Mouse (Mus musculus) layer of hippocampus, adult 18-20 months (tissue): ENCODE measurements around the gene Utrn. TPM values are rescaled to one million over a fixed set of nuclear protein-coding genes. Genes with fewer than 3 reads are reported as not detected.
A peak's percentile ranks its signal among the peaks of the same experiment; 100 is the strongest.

Experiments used
- DNase-seq, 2 experiments: peaks; one replicate each; pipeline ENCODE4 v3.0.0; 2022; ENCODE audit warnings: low spot score in 2 of 2
- total RNA-seq, 2 experiments: library from RNA; stranded (reverse); gene quantifications; 2 replicates each; pipeline ENCODE4 v1.2.3; 2021

The Utrn gene
- total RNA-seq, 2 experiments from 2014 or later = 32.8 to 34.3 TPM

DNA sequence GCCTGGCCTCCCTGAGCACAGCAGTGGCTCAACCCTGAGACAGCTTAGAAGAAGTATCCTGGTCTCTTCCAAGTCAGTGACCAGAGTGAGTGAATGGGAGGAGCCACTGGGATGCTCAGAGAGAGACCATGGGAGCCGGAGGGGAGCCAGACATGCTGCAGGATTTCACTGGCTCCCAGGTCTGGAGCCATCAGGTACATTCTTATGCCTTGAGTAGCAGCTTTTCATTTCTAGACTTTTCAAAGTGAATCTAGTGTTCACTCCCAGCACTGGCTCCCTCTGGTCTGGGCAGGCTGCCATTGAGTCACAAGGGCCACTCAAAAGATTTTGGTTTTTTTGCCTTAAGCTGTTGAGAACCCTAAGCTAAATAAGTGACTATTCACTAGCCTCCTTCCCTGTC is 31.5 kb downstream of the Utrn start:
- DNase-seq = peak in 1 of 2 experiments; percentile 26

- no peak for DNase-seq
These were observed 32.9 kb downstream of the Utrn start for GRCm38 (mm10) chr10:12836048-12836816.

DNA sequence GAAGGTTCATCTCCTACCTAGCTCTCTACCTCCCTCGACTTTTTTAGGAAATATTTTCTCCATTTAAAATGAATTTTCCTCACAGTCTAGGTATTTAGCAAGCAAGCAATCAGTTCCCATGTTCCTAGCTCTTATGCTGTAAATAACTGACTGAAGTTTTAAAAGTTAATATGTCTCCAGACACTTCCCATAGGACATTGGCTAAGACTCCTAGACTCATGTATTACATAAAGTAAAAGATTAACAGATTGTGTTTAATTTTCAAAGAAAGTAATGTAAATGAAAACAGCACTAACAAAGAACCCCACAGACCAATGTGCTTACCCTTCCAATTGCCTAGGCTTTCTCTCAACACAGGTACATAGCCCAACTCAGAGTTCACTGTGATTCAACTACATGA is 35.0 kb downstream of the Utrn start:
- DNase-seq = no peak

DNA sequence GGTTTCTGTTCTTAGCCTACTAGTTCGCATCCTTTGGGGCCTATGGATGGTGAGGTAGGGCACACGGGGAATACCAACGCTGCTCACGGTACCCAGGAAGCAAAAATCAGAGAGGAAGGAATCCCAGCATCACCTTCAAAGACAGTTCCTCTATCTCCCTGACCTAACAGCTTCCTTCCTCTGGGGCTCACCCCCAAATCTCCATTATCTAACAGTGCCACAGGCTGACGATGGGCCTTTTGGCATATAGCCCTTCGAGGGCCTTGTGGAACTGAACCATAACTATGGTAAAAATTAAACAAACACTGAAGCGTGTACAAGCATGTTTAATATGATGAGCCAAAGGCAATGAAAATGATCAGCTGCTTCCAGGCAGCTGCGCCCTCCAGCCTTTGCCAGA is 37.0 kb downstream of the Utrn start:
- no peak for DNase-seq

DNA sequence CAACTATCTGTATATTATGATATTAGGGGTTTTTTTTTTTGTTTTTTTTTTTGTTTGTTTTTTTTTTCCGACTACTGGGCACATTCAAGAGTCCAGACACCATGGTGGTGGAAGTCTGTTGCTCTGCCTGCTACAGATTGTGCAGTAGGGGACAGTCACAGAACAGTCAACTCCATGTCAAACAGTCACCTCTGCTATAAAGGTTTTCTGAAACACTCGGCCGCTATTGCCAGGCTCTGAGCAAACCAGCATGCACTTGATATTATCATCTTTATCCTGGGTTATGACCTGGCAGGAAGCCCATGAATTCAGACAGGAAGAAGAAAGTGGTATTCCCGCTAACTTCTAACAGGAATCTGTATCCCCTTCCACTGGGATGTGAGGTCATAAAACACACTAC is 41.4 kb downstream of the Utrn start:
- no peak for DNase-seq

GRCm38 (mm10) chr10:12827306-12827705 is 41.9 kb downstream of the Utrn start:
- no peak for DNase-seq

DNA sequence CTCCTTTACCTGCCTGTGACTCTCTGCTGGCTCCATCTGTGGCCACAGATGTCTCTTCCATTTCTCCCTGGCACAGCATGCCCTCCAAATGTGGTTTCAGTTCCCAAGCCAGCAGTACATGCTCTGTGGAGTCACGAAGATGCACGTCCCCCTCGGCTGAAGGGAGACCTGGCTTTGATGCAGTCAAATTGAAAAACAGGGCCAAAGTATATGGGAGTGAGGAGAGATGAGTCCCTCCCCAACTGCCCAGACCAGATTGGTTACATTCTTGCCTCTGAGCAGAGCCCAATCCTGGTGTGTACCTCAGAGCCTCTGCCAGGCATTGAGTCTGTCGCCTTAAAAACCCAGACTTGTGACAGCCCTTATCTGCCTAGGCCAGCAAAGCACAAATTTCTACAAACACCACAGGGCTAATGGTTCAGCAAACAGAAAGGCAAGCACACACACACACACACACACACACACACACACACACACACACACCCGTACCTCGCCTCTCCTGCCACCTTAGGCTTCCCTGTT is 42.3 kb downstream of the Utrn start:
- DNase-seq = peak in 1 of 2 experiments; percentile 54

GRCm38 (mm10) chr10:12824386-12824785 is 44.8 kb downstream of the Utrn start:
- DNase-seq = no peak

DNA sequence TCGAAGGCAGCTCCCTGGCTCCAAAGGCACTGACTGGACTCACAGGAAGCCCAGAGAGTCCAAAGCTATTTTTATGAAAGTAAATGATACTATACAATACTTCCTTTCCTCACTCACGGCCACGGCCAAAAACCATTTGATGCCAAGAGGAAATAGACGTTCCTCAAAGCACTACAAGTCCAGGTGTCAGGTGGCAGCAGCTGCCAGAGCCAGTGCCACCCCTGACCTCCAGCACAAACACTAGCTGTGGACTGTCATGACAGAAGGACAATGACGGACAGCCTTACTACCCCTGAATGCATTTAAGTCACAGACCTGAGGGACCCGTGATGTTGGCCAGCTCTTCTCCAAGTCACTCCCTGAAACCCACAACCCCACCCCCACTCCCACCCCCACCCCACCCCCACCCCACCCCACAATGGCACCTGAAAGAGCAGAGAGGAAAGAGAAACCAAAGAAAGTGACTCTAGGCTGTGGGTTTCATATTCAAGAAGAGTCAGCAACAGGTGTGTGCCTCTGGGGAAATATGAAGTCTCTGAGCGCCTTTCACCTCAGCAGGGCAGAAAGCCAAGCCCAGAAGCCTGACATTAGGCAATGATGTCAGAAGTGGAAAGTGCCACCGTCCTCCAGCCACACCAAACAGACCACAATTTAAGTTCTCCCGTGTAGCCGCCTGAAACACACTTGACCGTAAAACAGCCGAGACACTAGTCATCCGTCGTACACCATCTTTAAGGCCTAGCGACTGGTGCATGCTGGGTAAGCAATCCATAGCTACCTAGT is 45.5 kb downstream of the Utrn start:
- no peak for DNase-seq

- peak in 1 of 2 experiments; percentile 25 for DNase-seq
These were observed 48.0 kb downstream of the Utrn start for GRCm38 (mm10) chr10:12820978-12821735.

- DNase-seq = no peak
These were observed 51.8 kb downstream of the Utrn start for GRCm38 (mm10) chr10:12817409-12817808.

- no peak for DNase-seq
These were observed 52.6 kb downstream of the Utrn start for GRCm38 (mm10) chr10:12816530-12816929.

DNA sequence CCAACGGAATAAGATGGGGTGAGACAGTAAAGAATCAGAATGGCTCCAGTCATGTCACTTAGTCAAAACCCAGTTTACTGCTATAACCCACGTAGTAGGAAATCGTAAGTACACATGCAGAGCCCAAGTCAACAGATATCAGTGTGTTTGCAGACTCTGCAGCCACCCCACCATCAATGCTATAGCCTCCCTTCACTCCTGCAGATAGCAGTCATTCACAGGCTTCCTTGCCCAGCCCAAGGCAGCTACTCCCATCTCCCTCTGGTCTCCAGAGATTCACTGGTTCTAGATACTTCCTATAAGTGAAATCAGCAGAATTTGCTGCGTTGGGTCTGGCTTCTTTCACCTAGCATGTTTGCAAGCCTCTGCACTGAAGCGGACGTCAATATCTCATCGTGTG is 54.8 kb downstream of the Utrn start:
- DNase-seq = no peak

- no peak for DNase-seq
These were observed 55.3 kb downstream of the Utrn start for GRCm38 (mm10) chr10:12813881-12814280.

GRCm38 (mm10) chr10:12813211-12813811 is 55.9 kb downstream of the Utrn start:
- no peak for DNase-seq

DNA sequence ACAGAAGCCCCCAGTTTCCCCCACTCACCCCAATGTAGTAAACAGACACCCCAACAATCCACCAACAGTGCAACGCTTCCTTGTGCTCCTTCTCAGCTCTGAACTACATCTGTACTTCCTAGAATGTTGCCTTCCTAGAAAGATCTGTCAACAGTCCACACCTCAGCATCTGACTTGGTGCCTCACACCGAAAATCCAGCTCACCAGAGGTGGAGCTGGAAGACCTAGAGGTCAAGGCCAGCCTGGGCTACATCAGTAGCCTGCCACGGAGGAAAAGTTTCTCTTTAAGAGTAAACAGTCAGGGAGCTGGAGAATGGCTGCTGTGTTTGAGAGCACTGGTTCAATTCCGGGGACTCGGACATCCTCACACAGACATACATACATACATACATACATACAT is 56.5 kb downstream of the Utrn start:
- no peak for DNase-seq

GRCm38 (mm10) chr10:12810816-12811215 is 58.3 kb downstream of the Utrn start:
- DNase-seq = no peak

DNA sequence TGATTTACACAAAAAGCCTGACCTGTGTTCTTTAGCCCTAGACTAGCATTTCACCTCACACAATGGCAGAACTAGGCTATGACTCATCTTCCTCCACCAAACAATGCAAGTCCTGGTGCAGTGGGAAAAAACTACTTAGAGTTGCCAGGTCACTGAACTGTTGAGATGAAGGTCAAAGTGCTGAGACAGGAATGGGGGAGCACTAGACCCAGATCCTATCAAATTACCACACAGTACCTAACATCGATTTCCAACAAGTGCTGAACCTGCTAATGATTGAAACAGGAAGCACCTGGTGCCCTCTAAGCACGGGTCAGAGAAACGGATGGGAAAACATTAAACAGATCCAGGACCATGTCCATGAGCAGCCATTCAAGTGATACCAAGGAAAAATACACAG is 59.5 kb downstream of the Utrn start:
- DNase-seq = no peak

DNA sequence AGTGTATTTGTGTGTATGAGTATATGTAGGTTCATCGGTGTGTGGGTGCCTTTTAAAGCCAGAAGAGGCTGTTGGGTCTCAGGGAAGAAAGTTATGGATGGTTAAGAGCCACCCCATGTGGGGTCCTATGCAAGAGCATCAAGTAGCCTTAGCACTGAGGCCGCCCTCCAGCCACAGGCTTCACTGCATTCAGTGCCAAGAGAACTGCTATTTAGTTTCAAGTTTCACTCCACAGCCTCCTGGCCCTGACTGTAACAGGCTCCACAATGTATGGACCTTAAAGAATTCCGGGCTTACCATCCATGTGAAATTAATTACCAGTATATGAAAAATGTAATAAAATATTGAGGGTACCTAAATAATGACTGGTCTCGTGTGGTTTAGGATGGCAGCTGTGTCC is 60.7 kb downstream of the Utrn start:
- no peak for DNase-seq

GRCm38 (mm10) chr10:12807706-12808105 is 61.5 kb downstream of the Utrn start:
- no peak for DNase-seq

- DNase-seq = no peak
These were observed 63.3 kb downstream of the Utrn start for GRCm38 (mm10) chr10:12805826-12806225.
